Mouse (Mus musculus) neutrophil, adult 83 days (primary cell): ENCODE measurements around the gene Wars. TPM values are rescaled to one million over a fixed set of nuclear protein-coding genes. Genes with fewer than 3 reads are reported as not detected.

ENCODE experiments used
- total RNA-seq, 2 experiments: library from RNA; stranded (reverse); gene quantifications; one replicate each; pipeline ENCODE4 v1.2.4; 2023

The Wars gene
- total RNA-seq, result 10 to 100 TPM; 22.6 to 25.6 TPM

DNA sequence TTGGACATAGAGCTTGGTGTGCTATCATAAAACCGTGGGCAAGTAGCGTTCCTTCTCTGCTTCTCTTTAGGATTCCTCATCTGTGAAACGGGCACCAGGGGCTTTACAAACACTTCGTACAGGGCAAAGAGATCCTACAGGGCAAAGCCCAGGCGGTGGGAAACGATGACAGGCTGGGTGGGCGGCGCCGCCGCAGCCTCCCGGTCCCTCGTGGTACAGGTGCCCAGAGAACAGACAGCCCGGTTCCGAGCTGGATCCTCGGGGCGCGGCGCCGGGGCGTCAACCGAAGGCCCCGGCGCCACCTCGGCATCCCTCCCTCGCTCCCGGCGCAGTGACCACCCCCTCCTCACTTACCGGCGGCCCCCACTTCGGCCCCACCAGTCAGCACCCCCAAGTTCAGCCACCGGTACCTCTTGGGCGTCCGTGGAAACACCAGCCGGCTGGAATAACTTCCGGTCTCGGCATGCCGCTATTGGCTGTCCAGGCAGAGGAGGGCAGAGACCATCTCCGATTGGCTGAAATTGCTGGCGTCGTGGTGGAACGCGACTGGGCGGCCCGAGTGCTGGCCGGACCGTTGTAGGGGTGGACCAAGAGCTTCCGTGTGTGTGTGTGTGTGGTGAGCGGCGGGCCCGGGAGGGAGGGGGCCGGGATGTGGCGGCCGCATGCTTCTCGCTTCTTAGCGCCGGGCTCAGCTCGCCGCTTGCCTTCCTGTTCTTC lies at the start of gene Wars:
Gene Wars, minus strand, starts transcription at position 460 of the 717 bp plus-strand sequence.

GRCm38 (mm10) chr12:108892989-108893714 lies 822 bp downstream of the Wars start, which contains the start of gene Wdr25:
Wdr25 (plus strand) TSS chr12:108893631.

GRCm38 (mm10) chr12:108835840-108836409 lies 58.0 kb downstream of the Wars start, which contains the start of the genes Slc25a29 and Slc25a47:
Slc25a29 (minus strand) TSS chr12:108835883.
Slc25a47 (plus strand) TSS chr12:108836046.

Other genes starting within 250 kb of the Wars start
- not detected for gene Degs2, start 191.9 kb downstream of the Wars start, total RNA-seq
- 10 to 100 TPM; 58.4 to 60.3 TPM for gene Yy1, start 101.2 kb downstream of the Wars start, total RNA-seq
- gene Slc25a29, start 58.3 kb downstream of the Wars start, total RNA-seq, result 1 to 10 TPM; 2.7 to 3.9 TPM
- 1 to 10 TPM in 1 of 2 experiments, under 1 TPM in 1; 0.85 to 3.6 TPM for gene Slc25a47, start 58.1 kb downstream of the Wars start, total RNA-seq
- gene Wdr25, start 543 bp downstream of the Wars start, total RNA-seq, result 1 to 10 TPM; 2.7 to 7.2 TPM
- gene Begain, start 174.0 kb upstream of the Wars start, total RNA-seq, result not detected